Mouse (Mus musculus) urinary bladder, postnatal 10 days (tissue): Measurements from ENCODE around the gene Ifna14.
"Not testable (repeated sequence)": the region's sequence is repeated elsewhere in the genome, so short reads cannot be mapped to it uniquely, and the experiment has no call there.

Experiments
- DNase-seq: peaks from one replicate; pipeline ENCODE4 v3.0.0; 2022; ENCODE audit warnings: low spot score

Gene Ifna14

DNA sequence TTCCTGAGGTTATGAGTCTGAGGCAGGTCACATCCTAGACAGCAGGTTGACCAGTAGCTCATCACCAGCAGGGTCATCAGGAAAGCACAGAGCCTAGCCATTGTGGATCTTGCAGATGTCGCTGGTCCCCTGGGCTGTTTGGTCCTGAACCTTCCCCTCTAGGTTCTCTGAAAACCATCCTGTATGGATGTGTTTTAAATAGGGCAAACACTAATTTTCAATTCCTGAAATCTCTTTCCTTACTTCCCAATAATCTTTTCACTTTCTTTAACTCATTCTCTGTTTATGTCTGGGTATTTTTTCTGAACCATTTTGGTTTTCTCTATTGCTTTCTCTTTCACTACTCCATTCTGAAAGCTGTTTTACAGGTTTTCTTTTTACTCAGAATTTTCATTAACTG is at the start of gene Ifna14:
TSS of gene Ifna14 (minus strand) at position 101 of the 400 bp plus-strand sequence.
- DNase-seq: no peak

- DNase-seq: no peak
Measured at GRCm38 (mm10) chr4:88603276-88603675, 31.7 kb upstream of the Ifna14 start, which contains the start of gene Ifna12. Gene Ifna12 (minus strand): TSS chr4:88603376.

- DNase-seq: no peak
Measured at GRCm38 (mm10) chr4:88592285-88592684, 20.7 kb upstream of the Ifna14 start, which contains the start of gene Ifna9. Gene Ifna9 (minus strand): TSS chr4:88592385.

DNA sequence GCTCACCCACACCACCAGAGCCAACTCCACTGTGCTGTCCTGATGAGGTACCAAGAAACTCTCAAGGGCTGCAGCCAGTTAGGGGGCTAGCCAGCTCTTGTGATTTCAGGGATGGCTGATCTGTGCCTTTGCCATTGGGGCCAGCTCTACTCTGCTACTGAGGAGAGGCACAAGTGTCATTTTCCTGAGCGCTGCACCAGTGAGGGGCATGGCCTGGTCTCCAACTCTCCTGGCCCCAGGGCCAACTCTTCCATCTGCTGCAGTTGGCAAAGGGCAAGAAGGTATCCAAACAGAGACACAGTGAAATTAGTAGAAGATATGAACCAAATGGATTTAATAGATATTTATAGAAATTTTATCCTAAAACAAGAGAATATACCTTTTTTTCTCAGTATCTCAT is 9.8 kb downstream of the Ifna14 start:
- no peak for DNase-seq

GRCm38 (mm10) chr4:88558145-88558544 is 13.5 kb downstream of the Ifna14 start, which contains the start of gene Ifna15:
Gene Ifna15 (minus strand): TSS chr4:88558245.
- DNase-seq: not testable (repeated sequence)

DNA sequence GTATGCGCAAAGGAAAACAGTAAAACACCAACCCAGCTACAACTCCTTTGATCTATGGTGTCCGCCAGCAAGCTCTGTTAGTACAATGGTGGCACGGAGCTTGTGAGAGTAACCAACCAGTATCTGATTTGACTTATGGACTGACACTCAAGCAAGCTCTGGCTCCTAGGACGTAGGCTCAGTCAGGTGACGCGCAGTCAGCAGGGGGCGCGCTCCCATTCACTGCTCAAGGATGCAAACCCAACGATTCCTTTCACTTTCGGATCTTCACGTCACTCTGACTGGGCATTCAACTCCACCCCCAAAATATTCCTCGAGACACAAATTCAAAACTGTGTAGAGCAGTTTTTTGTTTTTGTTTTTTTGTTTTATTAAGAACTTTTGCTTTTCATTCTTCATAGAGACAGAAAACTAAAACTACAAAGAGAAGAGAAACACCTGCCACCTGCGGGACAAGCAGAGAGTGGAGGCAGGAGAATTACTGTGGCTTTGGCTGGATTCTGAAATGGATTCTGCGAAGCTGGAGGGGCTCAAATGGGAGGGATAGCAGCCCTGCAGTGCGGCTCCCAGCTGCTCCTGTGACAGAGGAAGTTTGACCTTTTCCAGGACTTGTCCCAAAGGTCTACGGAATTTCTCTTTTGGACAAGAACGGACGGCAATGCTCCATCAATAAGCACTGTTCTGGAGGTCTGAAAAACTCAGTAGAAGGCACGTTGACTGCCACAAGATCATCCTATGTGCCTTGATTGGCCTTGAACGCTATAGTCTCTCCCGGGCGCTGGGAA is 21.2 kb downstream of the Ifna14 start:
- no peak for DNase-seq

DNA sequence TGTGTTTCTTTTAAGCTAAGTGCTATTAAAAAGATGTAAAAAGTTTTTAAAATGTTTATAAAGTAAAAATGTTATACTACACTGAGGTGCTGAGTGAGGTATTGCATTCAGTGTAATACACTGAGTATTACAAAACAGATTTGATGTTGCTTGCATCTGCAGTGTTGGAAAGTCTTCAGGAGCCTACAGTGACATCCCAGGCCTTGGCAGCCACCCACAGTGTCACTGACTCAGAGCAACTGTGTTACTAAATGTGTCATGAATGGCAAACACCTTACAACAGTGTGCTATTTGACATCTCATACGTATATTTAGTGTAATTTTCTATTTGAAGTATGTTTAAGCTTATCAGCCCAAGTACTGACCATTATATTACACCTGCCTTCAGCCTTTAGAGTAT is 23.6 kb downstream of the Ifna14 start:
- no peak for DNase-seq

DNA sequence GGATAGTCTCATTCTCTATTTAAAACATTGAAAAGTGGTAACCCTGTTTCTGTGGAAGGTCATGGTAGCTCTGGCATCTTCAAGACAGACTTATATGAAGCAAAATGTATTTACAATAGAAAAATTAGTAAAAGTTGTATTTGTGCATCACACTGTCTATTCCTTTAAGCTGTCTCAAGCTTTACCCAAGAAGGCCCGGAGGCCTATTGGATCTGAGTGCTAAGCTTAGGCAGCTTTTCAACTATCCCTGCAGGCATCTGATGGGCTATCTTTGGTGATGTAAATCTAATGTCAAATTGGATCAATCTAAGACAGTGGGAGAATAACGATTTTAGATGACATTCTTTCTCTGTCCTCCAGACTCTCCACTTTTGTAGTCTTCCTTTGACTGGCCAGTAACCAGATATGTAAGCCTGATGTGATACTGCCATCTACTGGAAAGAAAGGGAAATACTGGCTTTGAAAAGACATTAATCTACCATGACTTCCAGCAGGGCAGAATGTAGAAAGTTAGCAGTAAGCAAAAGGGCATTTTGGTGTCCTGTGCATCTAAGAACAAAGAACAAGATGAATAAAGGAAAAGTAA is 27.9 kb downstream of the Ifna14 start:
- no peak for DNase-seq

DNA sequence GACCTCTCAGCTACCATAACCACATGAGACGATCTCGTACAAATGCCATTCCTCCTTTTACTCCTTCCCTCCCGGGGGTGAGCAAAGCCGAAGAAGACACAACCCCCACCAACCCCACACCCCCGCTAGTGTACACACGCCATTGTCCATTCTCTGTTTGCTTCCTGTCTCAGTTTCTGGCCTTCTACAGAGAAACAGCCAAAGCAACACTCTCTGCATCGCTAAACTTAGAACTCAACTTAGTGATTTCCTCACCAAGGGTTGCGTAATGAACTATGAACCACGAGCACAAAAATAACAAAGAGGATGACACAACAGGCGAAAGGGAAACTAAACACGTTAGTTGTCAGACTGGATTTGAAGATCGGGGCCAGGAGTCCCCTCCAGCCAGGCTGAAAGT is 34.3 kb downstream of the Ifna14 start:
- no peak for DNase-seq

- DNase-seq: no peak
Measured at GRCm38 (mm10) chr4:88536640-88537039, 35.0 kb downstream of the Ifna14 start.

- DNase-seq: no peak
Measured at GRCm38 (mm10) chr4:88535742-88536141, 35.9 kb downstream of the Ifna14 start.

DNA sequence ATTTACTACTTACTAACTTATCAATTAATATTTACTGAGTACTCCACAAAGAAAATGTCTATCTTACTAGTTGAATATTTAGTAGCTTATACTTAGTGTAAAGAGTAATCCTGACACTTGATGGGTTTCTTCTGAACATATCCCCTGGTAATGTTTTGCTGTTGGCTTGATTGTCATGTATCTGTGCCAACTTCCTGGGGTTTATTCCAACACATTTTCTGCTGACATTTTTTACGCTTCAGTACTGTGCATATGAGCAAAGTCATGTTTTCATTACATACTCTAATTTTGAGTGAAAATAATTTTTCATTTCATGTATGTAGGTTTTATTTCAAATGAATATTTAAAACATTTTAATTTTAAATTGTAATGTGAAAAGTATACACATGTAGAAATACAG is 36.7 kb downstream of the Ifna14 start:
- DNase-seq: no peak

DNA sequence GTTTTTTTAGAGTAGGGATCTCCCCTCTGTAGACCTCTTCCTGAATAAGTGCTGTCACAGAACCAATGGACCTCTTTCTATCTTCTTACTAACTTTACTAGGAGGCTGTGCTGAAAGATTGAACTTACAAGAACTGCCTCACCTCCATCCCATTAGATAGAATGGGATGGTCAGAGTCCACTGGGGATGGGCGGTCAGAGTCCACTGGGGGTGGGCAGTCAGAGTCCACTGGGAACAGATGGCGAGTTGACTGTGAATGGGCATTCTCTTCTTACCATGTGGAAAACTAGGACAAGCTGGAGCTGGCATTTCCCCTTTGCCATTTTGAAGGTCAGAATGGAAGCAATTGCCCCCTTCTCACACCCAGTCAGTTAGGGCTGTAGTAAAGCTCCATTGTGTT is 38.1 kb downstream of the Ifna14 start:
- DNase-seq: no peak

DNA sequence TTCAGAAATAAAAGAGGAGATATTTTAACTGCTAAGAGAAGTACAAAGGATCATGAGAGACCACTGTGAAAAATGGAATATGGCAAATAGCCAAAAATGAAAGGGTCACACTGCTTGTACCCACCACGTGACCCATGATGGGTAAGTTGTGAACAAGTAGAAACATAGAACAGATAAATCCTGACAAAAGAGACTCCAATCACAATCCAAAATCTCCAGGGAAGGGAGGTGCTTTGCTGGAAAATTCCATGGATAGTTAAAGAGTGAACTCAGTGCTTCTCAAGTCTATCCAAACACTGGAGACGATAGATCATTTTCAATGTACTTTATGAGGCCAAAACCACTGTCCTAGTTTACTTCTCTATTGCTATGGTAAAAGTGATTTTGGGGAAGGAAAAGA is 40.7 kb downstream of the Ifna14 start:
- DNase-seq: no peak

GRCm38 (mm10) chr4:88530271-88530670 is 41.3 kb downstream of the Ifna14 start:
- no peak for DNase-seq

- no peak for DNase-seq
Measured at GRCm38 (mm10) chr4:88526379-88527049, 45.1 kb downstream of the Ifna14 start.

DNA sequence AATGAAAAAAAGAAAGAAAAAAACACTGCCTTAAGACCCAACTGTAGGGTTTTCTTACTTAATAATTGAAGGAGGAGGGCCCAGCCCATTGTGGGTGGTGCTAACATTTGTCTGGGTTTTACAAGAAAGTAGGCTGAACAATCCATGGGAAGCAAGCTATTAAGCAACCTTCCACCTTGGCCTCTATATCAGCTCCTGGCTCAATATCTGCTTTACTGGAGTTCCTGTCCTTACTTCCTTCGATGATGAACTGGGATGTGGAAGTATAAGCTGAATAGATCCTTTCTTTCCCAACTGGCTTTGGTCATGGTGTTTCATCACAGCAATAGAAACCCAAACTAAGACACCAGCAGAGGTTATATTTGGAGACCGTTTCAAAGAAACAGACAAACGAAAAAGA is 46.2 kb downstream of the Ifna14 start:
- DNase-seq: no peak

DNA sequence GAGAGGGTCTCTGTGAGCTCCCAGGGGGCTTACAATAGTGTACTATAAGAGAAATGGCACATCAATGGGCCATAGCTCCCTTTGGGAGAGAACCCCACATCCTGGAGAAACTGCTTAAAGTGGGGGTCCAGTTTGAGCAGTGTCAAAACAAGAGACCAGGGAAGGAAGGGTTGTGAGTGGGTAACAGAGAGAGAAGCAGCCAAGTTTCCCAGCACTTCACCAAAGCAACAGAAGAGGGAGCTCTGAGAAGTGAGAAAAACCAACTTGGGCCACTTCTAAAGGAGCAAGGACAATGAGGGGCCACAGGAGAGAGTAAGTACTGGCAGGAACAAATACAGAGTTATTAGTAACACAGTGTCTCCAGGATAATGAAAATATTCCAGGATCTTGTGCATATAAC is 48.4 kb downstream of the Ifna14 start:
- DNase-seq: no peak

GRCm38 (mm10) chr4:88522674-88523073 is 48.9 kb downstream of the Ifna14 start, which contains the start of gene Ifnb1:
Gene Ifnb1 (minus strand): TSS chr4:88522774.
- no peak for DNase-seq
